Mouse (Mus musculus) cerebellum, adult (tissue): ENCODE results near the gene Tmem50b.
"Not testable (repeated sequence)": the region's sequence is repeated elsewhere in the genome, so short reads cannot be mapped to it uniquely, and the experiment has no call there.

ENCODE experiments used
- ATAC-seq: cut with Nextera tagmentation; 2 replicates; pipeline ENCODE4 v1.9.2; 2017; ENCODE audit warnings: mild to moderate bottlenecking, moderate library complexity, mixed read lengths; ENCODE audit not compliant: insufficient number of reproducible peaks, low FRiP score, low TSS enrichment

The Tmem50b gene

GRCm38 (mm10) chr16:91597672-91598010, at the start of gene Tmem50b:
Gene Tmem50b, minus strand, starts transcription at chr16:91597800.
- ATAC-seq, result peak; percentile 88

DNA sequence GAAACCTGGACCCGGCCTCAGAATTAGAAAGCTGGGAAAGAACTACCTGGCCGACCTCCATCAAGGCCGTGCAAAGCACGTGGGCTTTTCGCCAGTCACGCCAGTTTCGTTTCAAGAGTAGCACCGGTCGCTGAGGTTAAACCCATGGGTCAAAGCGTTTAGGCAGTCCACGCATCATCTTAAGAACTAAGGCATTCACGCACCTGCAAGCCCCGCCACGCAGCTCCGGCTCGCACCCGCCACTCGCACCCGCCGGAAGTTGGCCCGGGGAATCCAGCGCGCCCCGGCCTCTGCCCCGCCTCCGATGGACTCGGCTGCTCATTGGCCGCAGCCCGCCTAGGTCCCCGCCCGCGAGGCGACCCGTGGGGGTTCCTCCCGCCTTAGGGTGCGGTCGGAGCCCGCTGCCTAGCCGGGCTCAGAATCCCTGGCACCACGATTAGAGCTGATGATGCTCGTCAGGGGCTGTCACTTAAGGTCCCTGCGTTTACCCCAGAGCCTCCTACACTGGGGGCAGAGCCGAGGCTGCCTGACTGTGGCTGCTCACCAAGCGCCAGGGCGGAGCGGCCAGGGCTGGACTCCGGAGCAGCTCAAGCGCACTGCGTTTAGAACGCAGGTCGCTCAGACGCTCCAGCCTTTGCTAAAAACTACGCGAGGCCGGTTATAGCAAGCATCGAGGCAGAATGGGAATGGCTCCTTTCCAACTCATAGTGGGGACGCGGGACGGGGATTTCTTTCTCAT, 49.2 kb upstream of the Tmem50b start, which contains the start of gene Gart:
Gart (minus strand) TSS at position 272 of the 739 bp plus-strand sequence.
- ATAC-seq, result peak; percentile 91

DNA sequence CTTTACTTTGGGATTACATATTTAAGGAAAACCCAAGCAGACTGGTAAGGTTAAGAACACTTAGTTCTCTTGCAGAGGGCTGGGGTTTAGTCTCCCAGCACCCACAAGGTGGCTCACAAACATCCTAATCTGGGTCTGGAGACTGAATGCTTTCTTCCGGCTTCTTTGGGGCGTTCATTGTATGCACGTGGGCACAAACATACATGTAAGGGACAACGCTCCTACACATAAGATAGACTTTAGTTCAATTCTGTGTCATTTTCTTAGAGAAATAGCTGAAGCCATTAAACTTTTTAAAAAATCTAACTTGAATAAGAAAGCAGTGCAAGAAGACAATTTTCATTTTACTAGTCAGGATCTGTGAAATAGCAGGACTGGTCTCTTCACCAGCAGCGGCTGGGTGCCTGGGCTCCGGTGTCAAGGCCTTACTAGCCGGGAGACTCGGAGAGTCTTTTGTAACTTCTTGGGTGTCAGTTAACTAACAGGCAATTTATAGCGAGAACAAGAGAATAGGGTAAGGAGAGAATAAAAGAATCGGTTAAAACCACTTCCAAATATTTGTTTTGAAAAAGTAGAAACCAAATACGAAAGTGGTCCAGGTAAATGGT, 48.5 kb upstream of the Tmem50b start:
- no peak for ATAC-seq

DNA sequence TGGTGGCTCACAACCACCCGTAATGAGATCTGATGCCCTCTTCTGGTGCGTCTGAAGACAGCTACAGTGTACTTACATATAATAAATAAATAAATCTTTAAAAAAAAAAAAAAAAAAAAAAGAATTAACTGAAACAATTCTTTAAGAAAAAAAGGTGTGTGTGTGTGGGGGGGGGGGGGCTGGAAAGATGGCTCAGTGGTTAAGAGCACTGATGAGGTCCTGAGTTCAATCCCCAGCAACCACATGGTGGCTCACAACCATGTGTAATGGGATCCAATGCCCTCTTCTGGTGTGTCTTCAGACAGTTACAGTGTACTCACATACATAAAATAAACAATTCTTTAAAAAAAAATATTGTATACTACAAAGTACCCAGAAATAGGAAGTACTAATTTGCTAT, 47.8 kb upstream of the Tmem50b start:
- not testable (repeated sequence) for ATAC-seq

- ATAC-seq, result no peak
Measured at GRCm38 (mm10) chr16:91644901-91645300, 47.3 kb upstream of the Tmem50b start.

- no peak for ATAC-seq
Measured at GRCm38 (mm10) chr16:91640171-91640570, 42.6 kb upstream of the Tmem50b start.

DNA sequence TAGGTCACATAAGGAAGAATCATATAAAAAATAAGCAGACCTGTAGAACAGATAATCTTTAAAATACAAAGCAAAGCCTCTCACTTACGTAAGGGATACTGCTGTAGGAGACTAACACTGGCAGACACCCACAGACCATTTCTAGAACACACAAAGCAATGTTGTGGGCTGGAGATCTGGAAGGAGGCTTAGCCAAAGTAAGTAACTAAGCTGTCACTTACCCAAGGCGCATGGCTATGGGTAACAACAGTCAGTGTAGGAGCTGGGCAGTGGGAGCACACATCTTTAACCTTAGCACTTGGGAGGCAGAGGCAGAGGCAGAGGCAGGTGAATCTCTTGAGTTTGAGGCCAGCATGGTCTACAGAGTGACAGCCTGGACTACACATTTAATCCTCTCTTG, 42.0 kb upstream of the Tmem50b start:
- no peak for ATAC-seq

DNA sequence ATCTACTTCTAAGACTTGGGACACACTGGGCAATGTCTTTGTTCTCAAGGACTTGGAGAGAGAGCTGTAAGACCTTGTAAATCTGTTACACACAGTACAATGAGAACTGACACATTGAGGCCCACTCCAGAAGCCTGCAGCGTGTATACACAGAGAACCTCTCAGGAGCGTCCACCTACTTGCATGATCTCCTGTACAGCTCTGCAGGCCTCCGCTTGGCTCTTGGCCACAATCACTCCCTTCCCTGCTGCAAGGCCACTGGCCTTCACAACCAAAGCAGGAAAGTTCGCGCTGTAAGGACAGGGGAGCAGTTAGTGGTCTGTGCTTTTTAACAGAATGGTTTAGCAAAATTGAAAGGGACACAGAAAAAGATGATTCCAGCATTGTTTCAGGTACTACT, 41.6 kb upstream of the Tmem50b start:
- no peak for ATAC-seq

DNA sequence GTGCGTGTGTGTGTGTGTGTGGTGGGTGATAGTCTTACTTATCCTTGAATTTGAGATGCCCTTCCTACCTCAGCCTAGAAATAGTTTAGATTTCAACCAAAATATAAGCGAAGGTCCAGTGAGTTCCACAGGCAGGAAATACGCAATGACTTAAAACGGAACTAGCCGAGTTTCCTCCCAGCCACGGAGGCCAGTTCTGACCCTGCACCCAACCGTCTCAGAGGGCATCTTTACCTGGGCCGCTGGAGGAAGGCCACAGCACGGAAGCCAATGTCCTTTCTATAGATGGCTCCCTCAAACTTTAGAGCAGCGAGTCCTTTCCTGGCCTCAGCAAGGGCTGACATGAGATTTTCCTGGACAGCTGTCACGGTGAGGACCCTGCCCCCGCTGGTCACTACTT, 36.0 kb upstream of the Tmem50b start:
- no peak for ATAC-seq

- no peak for ATAC-seq
Measured at GRCm38 (mm10) chr16:91632940-91633339, 35.3 kb upstream of the Tmem50b start.

DNA sequence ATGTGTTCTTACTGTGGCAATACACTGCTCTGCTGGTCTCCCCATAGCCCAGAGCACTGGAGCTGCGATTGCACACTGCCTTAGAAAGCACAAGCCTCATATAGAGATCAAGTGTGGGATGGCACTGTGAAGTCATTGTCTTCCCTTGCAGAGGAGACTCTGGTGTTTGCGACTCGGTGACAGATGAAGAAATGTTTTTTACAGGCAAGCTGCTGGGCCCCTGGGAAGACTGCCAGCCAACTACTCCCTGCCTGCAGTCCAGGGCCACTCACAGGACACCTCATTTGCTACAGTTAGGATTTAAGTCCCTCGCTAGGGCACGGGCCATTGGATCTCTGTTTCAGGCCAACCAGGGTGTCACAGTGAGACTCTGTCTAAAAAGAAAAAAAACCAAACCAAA, 34.8 kb upstream of the Tmem50b start:
- ATAC-seq, result no peak

- ATAC-seq, result no peak
Measured at GRCm38 (mm10) chr16:91630584-91630983, 33.0 kb upstream of the Tmem50b start.

GRCm38 (mm10) chr16:91629749-91630148, 32.1 kb upstream of the Tmem50b start:
- no peak for ATAC-seq

DNA sequence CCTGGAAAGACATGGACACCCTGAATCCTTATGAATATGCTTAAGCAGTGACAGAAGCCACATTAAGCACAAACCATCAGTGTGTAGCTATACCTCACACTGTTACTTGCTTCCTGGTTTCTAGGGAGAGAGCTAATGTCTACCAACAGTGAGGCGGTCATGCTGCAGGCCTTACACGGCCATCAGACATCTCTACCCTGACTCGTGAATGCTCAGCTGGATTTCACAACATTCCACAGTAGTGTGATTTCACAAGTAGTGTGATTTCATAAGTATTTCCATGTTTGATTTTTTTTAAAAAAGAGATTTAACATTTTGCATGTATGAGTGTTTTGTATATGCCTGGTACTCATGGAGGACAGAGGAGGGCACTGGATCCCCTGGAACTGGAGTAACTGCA, 31.1 kb upstream of the Tmem50b start:
- ATAC-seq, result no peak

DNA sequence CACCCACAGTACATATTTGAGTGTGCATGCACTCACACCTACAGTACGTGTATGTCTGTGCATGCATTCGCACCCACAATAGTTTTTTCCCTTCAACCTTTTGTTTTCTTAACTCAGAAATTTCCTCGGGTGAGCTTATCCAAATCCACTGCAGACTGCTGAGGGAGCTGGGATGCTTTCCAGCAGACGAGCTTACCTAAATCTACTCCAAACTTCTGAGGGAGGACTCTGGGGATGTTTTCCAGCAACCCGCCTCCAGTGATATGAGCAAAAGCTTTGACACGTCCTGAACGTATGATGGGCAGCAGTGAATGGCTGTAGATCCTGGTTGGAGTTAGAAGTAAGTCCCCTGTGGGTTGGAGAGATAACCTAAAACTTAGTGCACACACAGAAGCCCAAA, 30.2 kb upstream of the Tmem50b start:
- ATAC-seq, result no peak

- no peak for ATAC-seq
Measured at GRCm38 (mm10) chr16:91623074-91623473, 25.5 kb upstream of the Tmem50b start.

DNA sequence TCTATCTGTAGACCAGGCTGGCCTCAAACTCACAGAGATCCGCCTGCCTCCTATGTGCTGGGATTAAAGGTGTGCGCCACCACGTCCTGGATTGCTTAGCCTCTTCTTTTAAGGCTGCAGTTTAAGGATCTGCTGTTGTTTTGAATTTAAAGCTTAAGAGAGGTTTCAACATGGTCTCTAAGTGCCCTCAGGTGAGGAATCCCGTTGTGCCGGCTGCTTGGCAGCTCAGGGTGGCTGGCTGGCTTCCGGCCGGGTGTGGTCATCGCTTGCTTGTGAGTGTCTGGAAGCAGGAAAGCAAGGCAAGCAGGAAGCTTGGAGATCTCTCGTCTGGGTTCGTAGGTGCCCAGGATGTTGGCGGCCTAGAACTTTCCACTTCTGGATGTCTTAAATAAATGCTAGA, 23.4 kb upstream of the Tmem50b start:
- no peak for ATAC-seq

DNA sequence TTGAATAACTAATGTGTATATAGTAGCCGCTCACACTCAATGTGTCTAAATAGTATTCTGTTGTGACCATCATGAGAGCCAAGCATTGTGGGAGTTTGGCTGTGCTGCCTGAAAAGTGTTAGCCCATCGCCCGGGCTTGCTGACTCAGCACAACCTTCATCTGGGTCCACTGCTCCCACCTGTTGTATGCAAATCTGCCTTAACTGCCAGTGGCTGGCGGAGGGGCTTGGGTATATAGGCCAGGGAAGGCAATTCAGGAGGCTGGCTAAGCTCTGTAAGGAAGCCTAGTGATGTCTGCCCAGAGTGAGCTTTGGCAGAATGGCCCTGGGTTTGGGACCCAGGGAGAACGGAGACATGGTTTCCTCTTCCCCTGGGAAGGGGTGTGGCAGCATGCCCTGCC, 22.6 kb upstream of the Tmem50b start:
- ATAC-seq, result no peak

- ATAC-seq, result peak; percentile 88
Measured at GRCm38 (mm10) chr16:91618511-91619501, 21.2 kb upstream of the Tmem50b start, which contains the start of gene Dnajc28. Gene Dnajc28, minus strand, starts transcription at chr16:91619026.

DNA sequence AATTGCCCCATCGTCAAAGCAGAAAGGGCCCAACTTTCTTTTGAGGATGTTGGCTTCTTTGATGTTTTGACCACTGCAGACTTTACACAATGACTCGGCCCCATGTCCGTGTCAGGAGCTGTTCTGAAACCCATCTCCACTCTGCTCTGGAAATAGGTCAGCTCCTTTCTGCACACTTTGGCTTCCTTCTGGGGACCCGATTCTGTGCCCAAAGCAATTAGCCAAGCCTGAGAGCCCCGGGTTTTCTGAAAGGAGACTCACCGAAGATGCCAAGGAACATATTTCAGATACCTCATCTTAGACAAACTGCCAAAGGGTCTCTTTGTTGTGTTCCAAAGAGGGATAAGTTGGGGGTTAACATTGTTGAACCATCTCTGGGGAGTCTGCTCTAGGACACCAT, 17.0 kb upstream of the Tmem50b start:
- ATAC-seq, result no peak

- no peak for ATAC-seq
Measured at GRCm38 (mm10) chr16:91612525-91612924, 14.9 kb upstream of the Tmem50b start.
